25 mouse cellular contexts compared by ENCODE assay signal in genomic region chr10:28498504-28498903, GRCm38 (mm10).
DNase-seq lines count a peak whose midpoint lies in the region; ATAC-seq lines count a peak whose summit lies in the region.
"Had no signal": no experiment of that assay in that cellular context is flagged by ENCODE, and none has a peak within 500 bp of the region (broad histone marks: within the 10 kb centered on the region; RNA-seq: fewer than 3 reads in every experiment).

No protein-coding gene starts in this region.

- DNase-seq in thymus, postnatal 0 days (ENCODE audit: low spot score): peak; percentile 19
- no peak for DNase-seq in thymus, postnatal 36 days
- no peak for DNase-seq in gastrocnemius, postnatal 10 days
- DNase-seq: adrenal gland, adult 8-10 months; adrenal gland, postnatal 14 days; adrenal gland, postnatal 36 days; B cell, adult 2 months; cerebellum, adult 11-12 months; cerebellum, adult 2 months; cerebellum, adult 9-10 months; cerebellum, postnatal 10 days; cerebellum, postnatal 25 days; embryo, embryonic 11 days had no signal

- H3K4me3 ChIP-seq in midbrain, embryonic 16.5 days (ENCODE audit: low read depth, low read length): no peak overlapping the region
- H3K4me3 ChIP-seq: embryonic facial prominence, embryonic 10.5 days; embryonic facial prominence, embryonic 12.5 days; forebrain, embryonic 13.5 days; forebrain, embryonic 15.5 days had no signal

- peak; percentile 52 for ATAC-seq in common myeloid progenitor, adult 5-6 weeks (replicated peaks; ENCODE audit: low read depth, poor library complexity, severe bottlenecking)
- peak; percentile 23; the same call in 1 of the 2 replicates for ATAC-seq in megakaryocyte progenitor cell, adult 5-6 weeks (replicated peaks; ENCODE audit: poor library complexity)
- no peak for ATAC-seq in midbrain, embryonic 16.5 days
- ATAC-seq: activated CD4-positive, CD25-positive, alpha-beta regulatory T cell, adult 4 months; CD4-positive, CD25-positive, alpha-beta regulatory T cell, adult 4 months; forebrain, embryonic 13.5 days; forebrain, embryonic 15.5 days; Patski had no signal

- H3K27me3 ChIP-seq in midbrain, embryonic 16.5 days (ENCODE audit: control insufficient read depth, insufficient read depth, low read depth, low read length): no peaks in the 10 kb centered on the region
- H3K27me3 ChIP-seq: CH12.LX; embryonic facial prominence, embryonic 12.5 days; forebrain, embryonic 15.5 days; Patski had no signal

- no peak overlapping the region for H3K9ac ChIP-seq in midbrain, embryonic 16.5 days (ENCODE audit: low read depth, low read length)
- H3K9ac ChIP-seq: embryonic facial prominence, embryonic 12.5 days; forebrain, embryonic 13.5 days; forebrain, embryonic 15.5 days had no signal

- H3K9me3 ChIP-seq in midbrain, embryonic 16.5 days (replicated peaks; ENCODE audit: control insufficient read depth, low read length, poor library complexity, severe bottlenecking): no peaks in the 10 kb centered on the region
- H3K9me3 ChIP-seq: embryonic facial prominence, embryonic 10.5 days; embryonic facial prominence, embryonic 12.5 days; forebrain, embryonic 13.5 days; forebrain, embryonic 15.5 days; G1E had no signal

- no peak overlapping the region for H3K4me2 ChIP-seq in midbrain, embryonic 16.5 days (ENCODE audit: low read length)
- H3K4me2 ChIP-seq: embryonic facial prominence, embryonic 12.5 days; forebrain, embryonic 13.5 days; forebrain, embryonic 15.5 days had no signal

- no peak overlapping the region for H3K27ac ChIP-seq in midbrain, embryonic 16.5 days (ENCODE audit: low read length)
- H3K27ac ChIP-seq: embryonic facial prominence, embryonic 10.5 days; embryonic facial prominence, embryonic 12.5 days; forebrain, embryonic 13.5 days; forebrain, embryonic 15.5 days had no signal

- peaks cover 5% of the 10 kb centered on the region for H3K4me1 ChIP-seq in midbrain, embryonic 16.5 days (ENCODE audit: control insufficient read depth, insufficient read depth, low read length)
- H3K4me1 ChIP-seq: embryonic facial prominence, embryonic 12.5 days had no signal

- WGBS in midbrain, embryonic 16.5 days: 68% methylated on average over 3 of the region's 3 CpGs

- no peaks in the 10 kb centered on the region for H3K36me3 ChIP-seq in midbrain, embryonic 16.5 days (ENCODE audit: control insufficient read depth, insufficient read depth, low read length)
- H3K36me3 ChIP-seq: embryonic facial prominence, embryonic 10.5 days; embryonic facial prominence, embryonic 12.5 days; forebrain, embryonic 15.5 days; G1E had no signal
